Mouse (Mus musculus): ENCODE results near the gene Wdr26. TPM values are rescaled to one million over a fixed set of nuclear protein-coding genes. Genes with fewer than 3 reads are reported as not detected.

Wdr26 gene
- polyA plus RNA-seq, 1 experiment from 2014 or later = 40.1 TPM

DNA sequence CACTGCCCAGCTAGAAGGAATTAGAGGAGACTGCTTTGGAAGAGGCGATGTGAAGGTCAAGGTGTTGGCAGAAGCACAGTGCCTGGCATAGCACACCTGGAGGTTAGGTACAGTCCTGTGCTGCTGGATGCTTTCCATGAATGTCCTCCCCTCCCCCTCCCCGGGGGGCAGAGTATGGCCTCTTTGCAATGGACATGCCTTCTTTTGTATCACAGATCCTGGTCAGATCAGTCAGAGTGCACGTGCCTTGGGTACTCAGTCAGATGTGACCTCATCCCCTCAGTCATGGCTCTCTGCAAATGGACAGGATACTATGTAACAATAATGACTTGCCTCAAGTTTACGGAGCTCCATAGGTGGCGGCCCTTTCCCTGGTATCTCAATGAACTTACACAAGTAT, 46.8 kb upstream of the Wdr26 start:
- Histone ChIP-seq H3K27ac (ENCODE audit: low read depth) (peak overlapping the region; percentile 100), H3K4me2 (ENCODE audit: low read depth, low read length) (no peak overlapping the region), H3K36me3 (replicated peaks; ENCODE audit: insufficient read depth, low read length) (no peaks in the 10 kb centered on the region), H3K4me3 (ENCODE audit: low read depth, low read length) (no peak overlapping the region), H3K9me3 (ENCODE audit: low read length) (no peaks in the 10 kb centered on the region), H3K9ac (replicated peaks) (peak overlapping the region; percentile 78; the same call in 1 of the 2 replicates), H3K4me1 (ENCODE audit: insufficient read depth) (peaks cover 65% of the 10 kb centered on the region), H3K27me3 (ENCODE audit: insufficient read depth, low read length) (no peaks in the 10 kb centered on the region)
- 74% methylated on average over 5 of the region's 5 CpGs for WGBS (ENCODE audit: insufficient replicate concordance)
- TF ChIP-seq EP300 (IDR thresholded peaks at IDR 0.05; ENCODE audit: low read depth) = no peak
- no peak for TF ChIP-seq CTCF (IDR thresholded peaks at IDR 0.05; ENCODE audit: low read depth)
- ATAC-seq (no peak), DNase-seq (peak; percentile 56)

DNA sequence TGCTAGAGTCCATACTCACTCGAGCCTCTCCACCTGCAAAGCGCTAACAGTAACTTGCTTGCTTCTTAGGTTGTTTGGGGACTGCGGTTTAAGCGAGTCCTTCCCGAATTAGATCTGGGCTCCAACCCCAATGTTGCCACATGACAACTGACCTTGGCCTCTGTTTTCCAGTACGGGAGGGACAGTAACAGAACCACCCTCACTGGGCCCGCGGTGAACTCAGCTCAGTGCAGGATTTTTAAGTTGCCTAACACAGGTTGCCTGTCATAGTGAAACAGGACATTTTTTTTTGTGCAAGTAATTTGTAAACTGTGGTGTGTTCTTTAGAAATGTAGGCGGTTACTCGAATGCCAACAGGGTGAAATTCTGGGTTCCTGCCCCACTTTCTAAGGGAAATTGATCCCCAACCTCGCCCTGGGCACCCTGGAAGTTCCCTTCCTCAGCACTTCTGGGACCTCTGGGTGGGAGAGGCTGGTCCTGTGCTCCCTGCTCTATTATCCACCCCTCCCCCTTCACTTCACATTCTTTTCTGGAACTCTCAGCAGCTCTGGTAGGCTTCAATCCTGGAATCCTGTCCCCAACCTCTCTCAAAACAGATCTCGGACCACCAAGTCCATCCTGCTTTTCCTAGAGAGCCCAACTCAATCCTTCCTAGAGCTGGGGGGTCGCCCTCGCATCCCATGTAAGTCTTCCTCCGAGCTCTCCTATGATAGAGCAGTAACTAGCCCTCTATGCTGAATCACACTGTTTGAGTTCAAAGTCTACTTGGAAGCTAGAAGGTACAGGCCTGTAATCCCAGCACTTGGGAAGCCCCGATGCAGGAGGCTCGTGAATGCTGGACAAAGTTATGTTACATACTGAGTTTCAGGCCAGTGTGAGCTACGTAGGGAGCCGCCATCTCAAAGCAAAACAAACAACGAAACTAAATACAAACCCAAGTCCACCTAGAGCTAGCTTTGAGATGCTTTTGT, 46.1 kb upstream of the Wdr26 start:
- H3K4me2 ChIP-seq (ENCODE audit: low read depth, low read length) = peak overlapping the region; percentile 81
- TF ChIP-seq CTCF (IDR thresholded peaks at IDR 0.05; ENCODE audit: low read depth) (no peak), EP300 (IDR thresholded peaks at IDR 0.05; ENCODE audit: low read depth) (no peak)
- H3K27me3 ChIP-seq (ENCODE audit: insufficient read depth, low read length) = no peaks in the 10 kb centered on the region
- H3K4me1 ChIP-seq (ENCODE audit: insufficient read depth) = peaks cover 65% of the 10 kb centered on the region
- DNase-seq (peak; percentile 81), ATAC-seq (peak; percentile 38)
- no peaks in the 10 kb centered on the region for H3K36me3 ChIP-seq (replicated peaks; ENCODE audit: insufficient read depth, low read length)
- H3K9ac ChIP-seq (replicated peaks) = peak overlapping the region; percentile 78
- H3K4me3 ChIP-seq (ENCODE audit: low read depth, low read length) = peak overlapping the region; percentile 47
- peak overlapping the region; percentile 100 for H3K27ac ChIP-seq (ENCODE audit: low read depth)
- 38% methylated on average over 20 of the region's 20 CpGs for WGBS (ENCODE audit: insufficient replicate concordance)
- H3K9me3 ChIP-seq (ENCODE audit: low read length) = no peaks in the 10 kb centered on the region

DNA sequence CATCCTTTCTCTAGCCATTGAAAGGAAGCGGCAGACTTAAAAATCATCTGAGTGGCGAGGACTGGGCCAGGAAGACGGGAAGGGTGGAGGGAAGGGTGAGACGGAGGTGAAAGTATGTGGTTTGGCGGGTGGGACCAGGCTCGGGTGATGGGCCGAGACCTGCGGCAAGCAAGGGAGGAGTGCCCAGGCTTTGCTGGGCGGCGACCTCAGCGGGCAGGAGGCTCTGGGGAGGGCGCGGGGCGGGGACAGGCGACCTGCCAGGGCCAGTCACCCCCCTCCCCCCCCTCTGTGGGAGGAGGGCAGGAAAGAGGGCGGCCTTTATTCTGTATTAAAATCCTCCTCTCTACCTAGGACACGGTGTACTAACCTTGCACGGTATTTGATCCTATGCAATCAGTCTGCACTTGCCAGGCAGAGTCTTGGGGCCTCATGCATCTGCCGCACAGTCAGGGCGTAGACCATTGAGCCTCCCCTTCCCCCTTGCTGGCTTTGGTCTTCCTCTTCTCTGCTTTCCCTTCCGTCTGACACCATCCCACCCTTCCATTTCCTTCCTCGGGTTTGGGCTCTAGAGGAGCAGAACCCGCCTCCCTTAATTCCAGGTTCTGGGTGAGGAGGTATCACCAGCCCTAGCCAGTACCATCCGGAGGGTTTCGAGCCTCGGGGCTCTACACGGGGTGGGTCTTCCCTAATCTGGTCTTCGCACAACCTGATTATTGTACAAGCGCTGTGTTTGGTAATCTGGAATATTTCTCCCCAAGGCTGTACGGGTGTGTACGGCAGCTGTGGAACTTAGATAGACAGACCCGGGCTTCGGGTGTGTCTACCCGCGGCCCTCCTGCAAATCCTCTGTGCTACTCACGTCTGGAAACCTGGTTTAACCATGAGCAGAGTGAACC, 45.1 kb upstream of the Wdr26 start:
- H3K36me3 ChIP-seq (replicated peaks; ENCODE audit: insufficient read depth, low read length) = no peaks in the 10 kb centered on the region

DNA sequence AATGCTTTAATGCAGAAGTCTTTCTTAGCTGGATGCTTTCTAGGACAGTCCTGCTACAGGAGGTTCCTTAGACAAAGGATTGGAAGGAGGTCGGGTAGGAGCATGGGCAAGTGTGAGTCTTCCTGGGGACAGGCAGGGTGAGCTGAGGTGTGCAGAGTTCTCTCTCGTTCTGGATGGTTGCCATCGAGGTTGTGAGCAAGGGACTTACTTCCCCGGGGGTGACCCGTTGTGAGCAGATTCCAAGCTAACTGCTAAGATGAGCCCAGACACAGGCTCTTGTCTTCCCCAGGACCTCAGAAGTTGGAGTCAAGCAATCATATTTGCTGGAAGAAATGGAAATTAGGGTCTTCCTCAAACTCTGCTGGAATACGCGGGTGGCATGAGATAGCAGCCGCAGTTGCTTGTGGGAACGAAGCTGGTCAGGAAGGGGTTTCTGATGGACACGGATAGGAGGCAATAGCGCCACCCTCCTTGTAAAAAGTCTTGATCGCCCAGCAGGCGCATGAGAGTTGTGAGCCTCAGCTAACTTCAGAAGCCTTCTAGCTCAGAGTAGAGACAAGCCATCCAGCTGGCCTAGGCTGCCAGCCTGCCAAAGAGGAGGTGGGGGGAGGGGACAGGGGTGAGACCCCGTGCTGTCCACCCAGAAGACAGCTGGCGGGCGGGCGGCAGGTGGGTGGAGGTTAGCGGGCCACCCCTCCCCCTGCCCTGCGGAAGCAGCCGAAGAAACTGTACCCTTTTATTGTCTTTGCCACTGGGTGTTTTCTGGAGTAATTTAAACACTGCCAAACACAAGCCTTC, 44.3 kb upstream of the Wdr26 start:
- WGBS (ENCODE audit: insufficient replicate concordance) = 2% methylated on average over 20 of the region's 20 CpGs
- Histone ChIP-seq H3K9me3 (ENCODE audit: low read length) (no peaks in the 10 kb centered on the region), H3K4me3 (ENCODE audit: low read depth, low read length) (peak overlapping the region; percentile 47), H3K36me3 (replicated peaks; ENCODE audit: insufficient read depth, low read length) (no peaks in the 10 kb centered on the region), H3K4me2 (ENCODE audit: low read depth, low read length) (peak overlapping the region; percentile 81), H3K9ac (replicated peaks) (peak overlapping the region; percentile 78), H3K4me1 (ENCODE audit: insufficient read depth) (peaks cover 55% of the 10 kb centered on the region), H3K27ac (ENCODE audit: low read depth) (peak overlapping the region; percentile 100), H3K27me3 (ENCODE audit: insufficient read depth, low read length) (no peaks in the 10 kb centered on the region)
- no peak; the same call in 1 of the 2 replicates for TF ChIP-seq EP300 (IDR thresholded peaks at IDR 0.05; ENCODE audit: low read depth)
- TF ChIP-seq CTCF (IDR thresholded peaks at IDR 0.05; ENCODE audit: low read depth) = peak; percentile 66
- DNase-seq = peak; percentile 80
- peak; percentile 6 for ATAC-seq

More for the DNA sequence above, 45.1 kb upstream of the Wdr26 start:
- H3K27ac ChIP-seq (ENCODE audit: low read depth) = peak overlapping the region; percentile 100
- no peaks in the 10 kb centered on the region for H3K27me3 ChIP-seq (ENCODE audit: insufficient read depth, low read length)
- WGBS (ENCODE audit: insufficient replicate concordance) = 4% methylated on average over 33 of the region's 36 CpGs
- TF ChIP-seq CTCF (IDR thresholded peaks at IDR 0.05; ENCODE audit: low read depth) (no peak), EP300 (IDR thresholded peaks at IDR 0.05; ENCODE audit: low read depth) (peak; percentile 99)
- no peaks in the 10 kb centered on the region for H3K9me3 ChIP-seq (ENCODE audit: low read length)
- peaks cover 62% of the 10 kb centered on the region for H3K4me1 ChIP-seq (ENCODE audit: insufficient read depth)
- peak overlapping the region; percentile 78 for H3K9ac ChIP-seq (replicated peaks)
- DNase-seq (peak; percentile 96), ATAC-seq (peak; percentile 83)
- peak overlapping the region; percentile 47 for H3K4me3 ChIP-seq (ENCODE audit: low read depth, low read length)
- H3K4me2 ChIP-seq (ENCODE audit: low read depth, low read length) = peak overlapping the region; percentile 81

DNA sequence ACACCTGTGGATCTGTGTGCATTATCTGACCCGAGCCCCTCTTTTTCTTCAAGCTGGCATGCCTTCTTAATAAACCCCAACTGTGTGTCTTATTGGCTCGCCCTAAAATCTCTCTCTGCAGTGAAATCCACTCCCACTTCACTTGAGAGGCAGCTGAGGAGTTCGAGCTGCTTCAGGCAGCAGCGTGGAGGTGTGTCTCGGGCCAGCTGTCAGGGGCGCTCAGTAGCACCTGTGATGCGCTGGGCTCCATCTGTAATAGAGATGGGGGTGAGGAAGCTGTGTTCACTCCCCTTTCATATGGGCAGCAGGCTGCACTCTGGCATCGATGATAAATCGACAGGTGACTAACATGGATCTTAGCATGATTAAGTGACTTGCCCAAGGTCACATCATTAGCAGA, 43.6 kb upstream of the Wdr26 start:
- ATAC-seq (no peak), DNase-seq (peak; percentile 26)
- Histone ChIP-seq H3K4me2 (ENCODE audit: low read depth, low read length) (peak overlapping the region; percentile 81), H3K27me3 (ENCODE audit: insufficient read depth, low read length) (no peaks in the 10 kb centered on the region), H3K9me3 (ENCODE audit: low read length) (no peaks in the 10 kb centered on the region), H3K4me3 (ENCODE audit: low read depth, low read length) (peak overlapping the region; percentile 47), H3K36me3 (replicated peaks; ENCODE audit: insufficient read depth, low read length) (no peaks in the 10 kb centered on the region), H3K4me1 (ENCODE audit: insufficient read depth) (peaks cover 49% of the 10 kb centered on the region), H3K27ac (ENCODE audit: low read depth) (peak overlapping the region; percentile 100), H3K9ac (replicated peaks) (peak overlapping the region; percentile 78)
- 68% methylated on average over 9 of the region's 9 CpGs for WGBS (ENCODE audit: insufficient replicate concordance)
- TF ChIP-seq CTCF (IDR thresholded peaks at IDR 0.05; ENCODE audit: low read depth) (no peak), EP300 (IDR thresholded peaks at IDR 0.05; ENCODE audit: low read depth) (no peak)

Data from liver, postnatal 0 days (tissue).